Mouse (Mus musculus) 416B (cell line): ENCODE measurements around the gene Habp2.

Source experiments
- DNase-seq: peaks from one replicate; pipeline ENCODE4 v3.0.0; 2011; ENCODE audit warnings: low read depth

Gene Habp2

GRCm38 (mm10) chr19:56363721-56364460 lies 77.0 kb downstream of the Habp2 start:
- no peak for DNase-seq

- DNase-seq: no peak
Observed at GRCm38 (mm10) chr19:56364563-56364962, 77.6 kb downstream of the Habp2 start.

GRCm38 (mm10) chr19:56366168-56366567 lies 79.2 kb downstream of the Habp2 start:
- no peak for DNase-seq

- no peak for DNase-seq
Observed at GRCm38 (mm10) chr19:56366625-56367024, 79.7 kb downstream of the Habp2 start.

GRCm38 (mm10) chr19:56367778-56368177 lies 80.8 kb downstream of the Habp2 start:
- no peak for DNase-seq

GRCm38 (mm10) chr19:56368912-56369311 lies 82.0 kb downstream of the Habp2 start:
- DNase-seq: no peak
